Mouse (Mus musculus): ENCODE results near the gene Dhx34. TPM values are rescaled to one million over a fixed set of nuclear protein-coding genes. Genes with fewer than 3 reads are reported as not detected.

The Dhx34 gene
- polyA plus RNA-seq, 1 experiment from 2014 or later: 16.2 TPM

- no peak overlapping the region for H3K9ac ChIP-seq
- no peak for ATAC-seq (ENCODE audit: insufficient number of reproducible peaks, insufficient read depth, low FRiP score, low TSS enrichment, low read depth)
- H3K27ac ChIP-seq: no peak overlapping the region
- no peak overlapping the region for H3K4me3 ChIP-seq
- H3K4me1 ChIP-seq: no peaks in the 10 kb centered on the region
- H3K9me3 ChIP-seq: no peaks in the 10 kb centered on the region
- H3K36me3 ChIP-seq: peaks cover 90% of the 10 kb centered on the region
- WGBS: 87% methylated on average over 21 of the region's 21 CpGs
- no peaks in the 10 kb centered on the region for H3K27me3 ChIP-seq
- no peak overlapping the region for H3K4me2 ChIP-seq
Measured at GRCm38 (mm10) chr7:16208781-16209665, 12.8 kb downstream of the Dhx34 start.

- no peak overlapping the region for H3K4me2 ChIP-seq
- no peaks in the 10 kb centered on the region for H3K27me3 ChIP-seq
- no peak overlapping the region for H3K4me3 ChIP-seq
- ATAC-seq (ENCODE audit: insufficient number of reproducible peaks, insufficient read depth, low FRiP score, low TSS enrichment, low read depth): no peak
- no peak overlapping the region for H3K9ac ChIP-seq
- no peak overlapping the region for H3K27ac ChIP-seq
- H3K4me1 ChIP-seq: no peaks in the 10 kb centered on the region
- no peaks in the 10 kb centered on the region for H3K9me3 ChIP-seq
- peaks cover 90% of the 10 kb centered on the region for H3K36me3 ChIP-seq
- WGBS: 89% methylated on average over 10 of the region's 10 CpGs
Measured at GRCm38 (mm10) chr7:16207496-16207895, 14.3 kb downstream of the Dhx34 start.

GRCm38 (mm10) chr7:16207076-16207475 lies 14.8 kb downstream of the Dhx34 start:
- H3K9ac ChIP-seq: no peak overlapping the region
- H3K4me3 ChIP-seq: no peak overlapping the region
- no peaks in the 10 kb centered on the region for H3K4me1 ChIP-seq
- no peak overlapping the region for H3K4me2 ChIP-seq
- no peaks in the 10 kb centered on the region for H3K9me3 ChIP-seq
- peaks cover 93% of the 10 kb centered on the region for H3K36me3 ChIP-seq
- ATAC-seq (ENCODE audit: insufficient number of reproducible peaks, insufficient read depth, low FRiP score, low TSS enrichment, low read depth): no peak
- WGBS: 82% methylated on average over 7 of the region's 7 CpGs
- H3K27ac ChIP-seq: no peak overlapping the region
- H3K27me3 ChIP-seq: no peaks in the 10 kb centered on the region

GRCm38 (mm10) chr7:16204791-16205190 lies 17.0 kb downstream of the Dhx34 start:
- no peak for ATAC-seq (ENCODE audit: insufficient number of reproducible peaks, insufficient read depth, low FRiP score, low TSS enrichment, low read depth)
- no peaks in the 10 kb centered on the region for H3K27me3 ChIP-seq
- H3K9me3 ChIP-seq: no peaks in the 10 kb centered on the region
- no peak overlapping the region for H3K4me3 ChIP-seq
- no peaks in the 10 kb centered on the region for H3K4me1 ChIP-seq
- H3K27ac ChIP-seq: no peak overlapping the region
- 81% methylated on average over 9 of the region's 9 CpGs for WGBS
- H3K4me2 ChIP-seq: no peak overlapping the region
- no peak overlapping the region for H3K9ac ChIP-seq
- peaks cover 92% of the 10 kb centered on the region for H3K36me3 ChIP-seq

- no peak overlapping the region for H3K27ac ChIP-seq
- H3K9me3 ChIP-seq: no peaks in the 10 kb centered on the region
- no peak overlapping the region for H3K4me2 ChIP-seq
- ATAC-seq (ENCODE audit: insufficient number of reproducible peaks, insufficient read depth, low FRiP score, low TSS enrichment, low read depth): no peak
- H3K36me3 ChIP-seq: peaks cover 92% of the 10 kb centered on the region
- H3K27me3 ChIP-seq: no peaks in the 10 kb centered on the region
- H3K4me1 ChIP-seq: no peaks in the 10 kb centered on the region
- no peak overlapping the region for H3K4me3 ChIP-seq
- 92% methylated on average over 13 of the region's 13 CpGs for WGBS
- H3K9ac ChIP-seq: no peak overlapping the region
Measured at GRCm38 (mm10) chr7:16203505-16203903, 18.3 kb downstream of the Dhx34 start.

GRCm38 (mm10) chr7:16202756-16203504 lies 18.9 kb downstream of the Dhx34 start:
- no peak for ATAC-seq (ENCODE audit: insufficient number of reproducible peaks, insufficient read depth, low FRiP score, low TSS enrichment, low read depth)
- no peaks in the 10 kb centered on the region for H3K9me3 ChIP-seq
- no peaks in the 10 kb centered on the region for H3K27me3 ChIP-seq
- no peaks in the 10 kb centered on the region for H3K4me1 ChIP-seq
- H3K4me3 ChIP-seq: no peak overlapping the region
- H3K9ac ChIP-seq: no peak overlapping the region
- H3K27ac ChIP-seq: no peak overlapping the region
- peaks cover 96% of the 10 kb centered on the region for H3K36me3 ChIP-seq
- H3K4me2 ChIP-seq: no peak overlapping the region
- 79% methylated on average over 15 of the region's 15 CpGs for WGBS

- Histone ChIP-seq H3K27me3 (no peaks in the 10 kb centered on the region), H3K4me2 (no peak overlapping the region), H3K4me1 (no peaks in the 10 kb centered on the region), H3K4me3 (no peak overlapping the region), H3K36me3 (peaks cover 94% of the 10 kb centered on the region), H3K9me3 (no peaks in the 10 kb centered on the region), H3K9ac (no peak overlapping the region), H3K27ac (no peak overlapping the region)
- no peak for ATAC-seq (ENCODE audit: insufficient number of reproducible peaks, insufficient read depth, low FRiP score, low TSS enrichment, low read depth)
- 78% methylated on average over 6 of the region's 6 CpGs for WGBS
Measured at GRCm38 (mm10) chr7:16201136-16201535, 20.7 kb downstream of the Dhx34 start.

- Histone ChIP-seq H3K27ac (no peak overlapping the region), H3K4me3 (no peak overlapping the region)
- WGBS: 83% methylated on average over 11 of the region's 11 CpGs
Measured at GRCm38 (mm10) chr7:16198540-16198939, 23.3 kb downstream of the Dhx34 start.

GRCm38 (mm10) chr7:16197166-16197565 lies 24.7 kb downstream of the Dhx34 start:
- WGBS: 82% methylated on average over 5 of the region's 5 CpGs
- Histone ChIP-seq H3K4me2 (no peak overlapping the region), H3K27me3 (no peaks in the 10 kb centered on the region), H3K27ac (no peak overlapping the region), H3K36me3 (peaks cover 61% of the 10 kb centered on the region), H3K4me1 (peaks cover 3% of the 10 kb centered on the region; the same call in 1 of the 2 replicates), H3K4me3 (no peak overlapping the region), H3K9me3 (no peaks in the 10 kb centered on the region), H3K9ac (no peak overlapping the region)
- no peak for ATAC-seq (ENCODE audit: insufficient number of reproducible peaks, insufficient read depth, low FRiP score, low TSS enrichment, low read depth)

More at GRCm38 (mm10) chr7:16198540-16198939, 23.3 kb downstream of the Dhx34 start:
- peaks cover 74% of the 10 kb centered on the region for H3K36me3 ChIP-seq
- H3K27me3 ChIP-seq: no peaks in the 10 kb centered on the region
- no peaks in the 10 kb centered on the region for H3K9me3 ChIP-seq
- ATAC-seq (ENCODE audit: insufficient number of reproducible peaks, insufficient read depth, low FRiP score, low TSS enrichment, low read depth): no peak
- H3K4me1 ChIP-seq: peaks cover 3% of the 10 kb centered on the region; the same call in 1 of the 2 replicates
- no peak overlapping the region for H3K4me2 ChIP-seq
- H3K9ac ChIP-seq: no peak overlapping the region

- Histone ChIP-seq H3K27me3 (no peaks in the 10 kb centered on the region), H3K4me1 (peaks cover 3% of the 10 kb centered on the region; the same call in 1 of the 2 replicates), H3K27ac (no peak overlapping the region), H3K9ac (no peak overlapping the region), H3K4me2 (no peak overlapping the region), H3K4me3 (no peak overlapping the region), H3K9me3 (no peaks in the 10 kb centered on the region), H3K36me3 (peaks cover 55% of the 10 kb centered on the region)
- ATAC-seq (ENCODE audit: insufficient number of reproducible peaks, insufficient read depth, low FRiP score, low TSS enrichment, low read depth): no peak
- 81% methylated on average over 6 of the region's 6 CpGs for WGBS
Measured at GRCm38 (mm10) chr7:16196616-16197015, 25.2 kb downstream of the Dhx34 start.

GRCm38 (mm10) chr7:16193702-16194101 lies 28.1 kb downstream of the Dhx34 start:
- H3K27me3 ChIP-seq: no peaks in the 10 kb centered on the region
- H3K4me1 ChIP-seq: peaks cover 3% of the 10 kb centered on the region; the same call in 1 of the 2 replicates
- no peak overlapping the region for H3K9ac ChIP-seq
- 50% methylated on average over 3 of the region's 3 CpGs for WGBS
- H3K4me2 ChIP-seq: no peak overlapping the region
- no peak for ATAC-seq (ENCODE audit: insufficient number of reproducible peaks, insufficient read depth, low FRiP score, low TSS enrichment, low read depth)
- no peaks in the 10 kb centered on the region for H3K9me3 ChIP-seq
- H3K27ac ChIP-seq: no peak overlapping the region
- no peak overlapping the region for H3K4me3 ChIP-seq
- peaks cover 27% of the 10 kb centered on the region for H3K36me3 ChIP-seq
